Mouse (Mus musculus) liver, adult 2 months (tissue): ENCODE measurements around the gene Tada2b.

Experiments used
- CTCF ChIP-seq: fragments of 200-500 bp; IDR thresholded peaks from 2 replicates; pipeline ENCODE4 v1.5.1; 2011; ENCODE audit warnings: low read depth, low read length, control low read depth
- POLR2A ChIP-seq: fragments of 200-500 bp; IDR thresholded peaks from 2 replicates; pipeline ENCODE4 v1.6.1; 2011; ENCODE audit warnings: low read length, control low read depth; ENCODE audit not compliant: insufficient read depth; ENCODE audit errors: extremely low read depth

DNA sequence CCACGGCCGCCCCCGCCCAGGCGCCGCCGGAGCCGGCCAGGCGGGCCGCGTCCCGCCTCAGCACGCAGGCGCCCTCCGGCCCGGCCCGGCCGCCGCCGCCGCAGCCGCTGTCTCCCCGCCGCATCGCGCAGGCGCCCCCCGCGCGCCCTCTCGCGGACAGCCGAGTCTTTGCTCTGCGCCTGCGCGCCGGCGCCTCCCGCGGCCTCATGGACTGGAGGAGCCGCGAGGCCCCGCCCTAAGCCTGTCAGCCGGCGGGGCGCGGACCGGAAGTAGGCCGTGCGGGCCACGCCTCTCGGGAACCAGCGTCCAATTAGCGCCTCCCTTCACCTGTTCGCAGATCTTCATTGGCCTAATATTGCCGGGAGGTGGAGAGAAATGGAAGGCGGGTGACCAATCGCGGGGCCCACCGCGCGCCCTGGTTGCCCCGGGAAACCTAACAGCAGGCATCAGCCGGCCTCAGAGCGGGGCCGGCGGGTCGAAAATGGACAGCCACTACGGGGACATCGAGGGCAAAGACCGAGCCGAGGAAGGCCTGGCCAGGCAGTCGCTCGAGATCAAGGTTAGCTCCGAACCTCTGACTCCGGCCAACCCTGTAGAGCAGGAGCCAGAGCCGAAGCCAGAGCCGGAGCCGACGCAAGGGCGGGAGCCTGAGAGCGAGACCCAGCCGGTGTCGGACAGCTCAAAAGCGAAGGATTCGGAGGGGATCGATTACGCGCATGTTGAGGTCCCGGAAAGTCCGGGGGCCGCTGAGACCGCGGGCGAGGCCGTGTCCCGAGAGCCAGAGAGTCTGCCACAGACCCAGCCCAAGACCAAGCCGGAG, at the start of gene Tada2b, which contains the start of gene Ccdc96:
- peak; percentile 53 for TF ChIP-seq CTCF
- TF ChIP-seq POLR2A = 0 out of 2 replicates have a peak, but pooled peaks have one; percentile 37
